Mouse (Mus musculus) adrenal gland (tissue): ENCODE measurements around the gene Sash1.
"Not testable (repeated sequence)": the region's sequence is repeated elsewhere in the genome, so short reads cannot be mapped to it uniquely, and the experiment has no call there.

ENCODE experiments used
- intact Hi-C: fragments of 180-260 bp; cut with DNase I; formaldehyde crosslinking; loops from one replicate; pipeline ENCODE4 v1.15.1; 2025

The Sash1 gene

DNA sequence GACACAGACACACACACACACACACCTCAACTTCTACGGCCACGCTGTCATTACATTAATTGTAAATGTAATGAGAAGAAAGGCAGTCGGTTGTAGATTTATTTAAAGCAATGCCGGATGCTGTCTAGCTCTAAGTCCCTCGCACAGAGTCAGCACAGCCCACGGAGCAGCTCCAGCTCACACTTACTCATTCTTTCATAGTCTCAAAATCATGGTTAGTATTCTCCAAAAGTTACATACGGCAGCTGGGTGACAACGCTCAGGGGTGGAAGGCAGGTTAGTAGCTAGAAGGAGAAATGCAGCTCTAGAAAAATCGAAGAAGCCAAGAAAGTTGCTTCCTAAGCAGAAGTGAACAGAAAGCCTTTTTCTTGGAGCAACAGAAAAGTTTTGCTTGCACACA lies 124.2 kb downstream of the Sash1 start:
- intact Hi-C loops = no loop called here

DNA sequence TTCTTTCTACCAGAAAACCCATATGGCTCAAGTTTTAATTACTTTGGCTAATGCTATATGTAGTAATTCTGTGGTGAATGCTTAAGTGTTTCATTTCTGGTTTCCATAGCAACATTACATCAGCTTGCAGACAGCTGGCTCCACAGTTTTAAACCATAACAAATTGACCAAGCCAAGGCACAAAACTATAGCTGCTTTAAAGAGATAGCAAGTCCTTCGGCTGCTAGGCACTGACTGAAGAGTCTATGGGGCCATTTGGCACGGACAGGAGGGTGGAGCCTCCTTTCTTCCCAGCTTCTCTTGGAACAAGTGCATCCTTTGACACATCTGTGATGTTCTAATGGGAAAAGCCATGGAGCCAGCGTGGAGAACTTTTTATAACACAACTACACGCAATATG lies 125.3 kb downstream of the Sash1 start:
- intact Hi-C loops = no loop called here

DNA sequence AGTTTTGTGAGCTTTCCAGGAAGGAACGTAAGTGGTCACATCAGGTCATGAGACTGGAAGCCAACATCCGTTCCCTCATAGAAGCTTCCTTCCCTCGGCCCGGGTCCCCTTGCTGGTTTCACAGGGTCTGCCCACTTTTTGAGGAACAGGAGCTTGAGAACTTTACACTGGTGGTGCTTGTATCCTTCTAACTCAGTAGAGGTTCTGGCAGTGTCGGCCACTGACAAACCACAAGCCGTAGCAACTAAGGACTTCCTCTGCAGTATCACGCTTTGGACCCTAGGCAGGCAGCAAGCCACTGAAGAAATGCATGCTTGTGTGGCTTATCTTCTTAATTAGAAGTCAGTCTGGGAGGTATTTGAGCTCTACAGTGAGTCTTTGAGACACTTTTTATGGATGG lies 126.6 kb downstream of the Sash1 start:
- intact Hi-C loops = no loop called here

DNA sequence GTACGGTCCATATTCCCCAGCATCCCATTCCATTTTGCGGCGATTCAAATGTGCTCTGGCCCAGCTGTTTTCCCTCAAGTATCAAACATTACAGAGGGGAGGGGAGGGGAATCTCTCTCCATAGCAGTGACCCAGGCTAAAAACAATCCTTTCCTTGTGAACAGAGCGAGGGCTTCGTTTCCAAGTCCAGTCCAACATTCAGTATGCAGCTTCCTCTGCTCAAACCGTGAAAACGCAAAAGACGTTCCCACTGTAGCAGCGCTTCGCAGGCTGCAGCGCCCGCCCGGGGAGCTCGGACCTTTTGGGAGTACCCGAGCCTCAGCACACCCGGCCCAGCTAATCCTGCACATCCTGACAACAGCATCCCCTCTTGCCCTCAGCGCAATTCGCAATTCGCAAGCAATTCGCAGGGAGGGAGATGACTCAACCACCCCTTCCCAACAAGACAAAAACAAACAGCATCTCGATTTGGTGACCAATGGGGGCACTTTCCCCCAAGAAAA lies 128.4 kb downstream of the Sash1 start:
- intact Hi-C loops = no loop called here

DNA sequence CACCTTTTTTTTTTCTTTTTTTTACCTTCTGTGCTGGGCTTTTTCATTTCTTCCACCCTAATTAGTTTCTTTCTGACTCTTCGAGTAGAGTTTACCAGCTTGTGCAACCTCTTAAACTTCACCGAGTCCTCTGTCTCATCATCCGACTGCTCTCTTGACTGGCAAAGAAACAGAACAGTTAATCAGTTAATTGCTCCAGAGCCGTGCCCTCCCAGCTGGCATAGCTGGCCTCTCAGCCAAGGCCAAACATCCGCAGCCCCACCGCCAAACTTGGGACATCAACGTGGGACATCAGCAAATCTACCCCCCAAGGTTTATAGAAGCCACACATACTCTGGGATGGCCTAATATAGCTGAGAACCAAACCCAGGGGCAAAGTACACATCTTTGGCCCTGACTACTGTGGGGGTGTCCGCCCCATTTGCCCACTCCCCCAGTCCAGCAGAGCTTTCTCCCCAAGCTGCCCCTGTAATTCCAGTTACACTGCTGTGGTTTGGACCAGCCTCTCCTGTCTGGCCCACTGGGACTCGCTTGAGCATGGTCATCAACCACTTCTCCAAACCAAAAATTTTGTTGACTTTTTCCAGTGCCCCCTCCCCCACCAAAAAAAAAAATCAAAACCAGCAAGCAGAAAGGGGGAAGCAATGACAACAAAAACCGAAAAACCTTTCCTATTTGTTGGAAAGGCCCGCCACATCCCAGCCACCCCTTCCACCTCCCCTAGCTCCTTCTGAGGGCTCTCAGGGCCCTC lies 129.1 kb downstream of the Sash1 start:
- intact Hi-C loops = no loop called here

GRCm38 (mm10) chr10:8753377-8753776 lies 132.5 kb downstream of the Sash1 start:
- intact Hi-C loops = no loop called here

DNA sequence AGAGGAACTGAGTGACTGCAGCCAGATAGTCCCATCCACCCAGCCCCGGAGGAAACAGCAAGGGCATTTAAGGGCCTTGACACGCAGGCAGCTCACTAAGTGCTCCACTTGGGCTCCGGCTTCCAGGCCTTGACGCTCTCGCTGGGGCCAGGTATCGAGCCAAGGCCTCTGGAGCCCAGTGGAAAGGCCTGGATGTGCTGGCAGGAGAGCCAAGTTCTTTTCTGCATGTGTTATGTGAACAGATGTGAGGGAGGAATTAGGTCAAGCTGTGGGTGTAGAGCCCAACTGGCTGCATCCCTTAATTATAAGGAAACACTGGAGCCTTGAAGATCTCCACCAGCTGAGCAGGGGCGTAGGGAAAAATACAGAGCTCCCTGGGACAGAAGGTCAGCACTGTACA lies 133.4 kb downstream of the Sash1 start:
- intact Hi-C loops = no loop called here

DNA sequence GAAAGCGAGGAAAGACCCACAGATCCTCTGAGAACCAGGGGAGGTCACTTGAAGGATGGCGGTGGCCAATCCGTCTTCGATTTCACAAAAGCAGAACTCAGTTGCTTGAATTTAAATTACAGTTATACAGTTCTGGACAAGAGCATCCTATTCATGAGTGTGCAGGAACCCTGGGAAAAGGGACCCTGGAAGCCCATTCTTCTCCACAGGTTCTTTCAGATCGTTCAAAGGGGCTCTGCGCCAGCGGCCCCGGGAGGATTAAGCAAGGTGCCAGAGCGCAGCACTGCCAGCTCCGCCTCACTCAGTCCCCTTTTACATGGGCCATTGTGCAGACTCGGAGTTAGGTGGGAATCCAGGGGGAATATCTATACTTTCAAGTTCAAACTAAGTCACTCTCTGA lies 136.3 kb downstream of the Sash1 start:
- intact Hi-C loops = loop anchor here (10.0 kb wide), 1 partner anchor 225 kb away; no protein-coding TSS in a partner anchor

DNA sequence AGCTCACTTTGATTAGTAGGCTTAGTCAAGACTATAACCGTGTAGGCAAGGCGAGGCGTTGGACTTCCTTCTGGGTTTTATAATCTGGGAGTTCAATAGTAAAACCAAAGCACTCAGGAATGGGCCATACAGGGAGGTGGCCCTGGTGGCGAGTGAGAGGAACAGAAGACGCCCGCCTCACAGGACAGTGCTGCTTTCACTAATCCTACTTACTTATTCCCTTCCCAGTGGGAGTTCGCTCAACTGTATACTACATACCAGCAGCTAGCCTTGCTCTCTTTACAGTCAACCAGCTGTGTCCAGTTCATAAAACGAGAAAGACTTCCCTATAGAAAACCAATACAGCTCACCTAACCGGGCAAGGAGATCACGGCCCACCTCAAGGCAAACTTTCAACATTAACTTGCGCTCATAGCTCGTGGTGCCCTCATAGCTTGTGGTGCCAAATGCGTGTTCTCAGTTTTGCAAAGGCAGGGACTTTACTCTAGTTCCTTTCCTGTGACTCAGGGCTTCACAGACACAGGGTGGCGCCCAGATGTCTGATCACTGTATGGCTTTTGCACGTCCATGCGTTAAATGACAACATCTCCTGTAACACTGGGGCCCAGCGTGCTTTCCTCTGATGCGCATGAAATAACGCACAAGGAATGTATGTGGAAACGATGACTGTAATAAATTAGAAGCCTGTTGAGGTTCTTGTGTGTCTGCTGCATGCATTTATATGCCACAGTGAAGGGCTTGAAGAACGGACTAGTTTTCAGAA lies 138.2 kb downstream of the Sash1 start:
- intact Hi-C loops = loop anchor here (10.0 kb wide), 1 partner anchor 227 kb away; no protein-coding TSS in a partner anchor

DNA sequence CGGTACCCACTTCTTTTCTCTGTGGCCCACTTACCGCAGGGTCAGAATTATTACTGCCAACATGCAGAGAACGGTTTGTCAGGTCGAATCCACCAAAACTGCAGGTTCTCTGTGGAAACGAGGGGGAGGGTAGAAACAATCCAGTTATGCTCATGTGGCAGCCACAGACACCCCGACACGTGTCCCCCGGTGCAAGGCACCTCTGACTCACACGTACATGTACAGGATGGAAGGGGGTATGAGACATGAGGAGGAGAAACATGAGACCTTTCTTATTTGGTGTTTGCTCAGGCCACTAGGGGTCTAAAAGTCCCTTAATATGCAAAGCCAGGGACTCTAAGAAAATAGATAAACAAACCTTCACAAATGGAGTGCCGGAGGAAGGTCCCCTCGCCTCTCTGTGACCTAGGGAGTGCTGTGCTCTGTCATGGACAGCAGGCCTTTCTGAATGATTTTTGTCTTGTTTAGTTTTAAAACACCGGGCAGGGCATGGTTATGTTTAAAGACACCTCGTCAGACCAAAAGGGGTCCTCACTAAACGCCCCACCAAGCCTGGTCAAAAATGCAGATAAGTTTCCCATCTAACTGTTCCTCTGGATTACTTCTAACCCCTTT lies 139.7 kb downstream of the Sash1 start:
- intact Hi-C loops = loop anchor here (10.0 kb wide), 1 partner anchor 229 kb away; no protein-coding TSS in a partner anchor

GRCm38 (mm10) chr10:8742872-8743271 lies 143.0 kb downstream of the Sash1 start:
- intact Hi-C loops = loop anchor here (2.0 to 10.0 kb wide), 2 partner anchors 52 to 232 kb away; no protein-coding TSS in a partner anchor

DNA sequence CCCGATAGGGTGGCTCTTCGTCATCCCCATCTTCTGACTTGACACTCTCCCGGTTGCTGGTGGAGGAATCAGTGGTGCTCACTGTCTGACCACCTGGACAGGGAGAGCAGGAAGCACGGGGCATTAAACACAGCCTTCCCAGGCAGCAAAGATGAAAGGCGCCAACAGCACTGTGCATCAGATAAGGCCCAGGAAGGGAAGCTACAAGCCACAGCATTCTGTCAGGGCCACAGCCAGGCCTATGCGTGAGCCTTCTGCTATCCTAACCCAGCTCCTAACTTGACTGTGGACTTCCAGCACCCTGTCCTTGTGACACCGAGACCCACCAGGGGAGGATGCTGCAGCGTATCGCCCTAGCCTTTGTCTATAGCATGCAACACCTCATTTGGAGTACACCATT lies 144.4 kb downstream of the Sash1 start:
- intact Hi-C loops = loop anchor here (10.0 kb wide), 1 partner anchor 233 kb away; no protein-coding TSS in a partner anchor

DNA sequence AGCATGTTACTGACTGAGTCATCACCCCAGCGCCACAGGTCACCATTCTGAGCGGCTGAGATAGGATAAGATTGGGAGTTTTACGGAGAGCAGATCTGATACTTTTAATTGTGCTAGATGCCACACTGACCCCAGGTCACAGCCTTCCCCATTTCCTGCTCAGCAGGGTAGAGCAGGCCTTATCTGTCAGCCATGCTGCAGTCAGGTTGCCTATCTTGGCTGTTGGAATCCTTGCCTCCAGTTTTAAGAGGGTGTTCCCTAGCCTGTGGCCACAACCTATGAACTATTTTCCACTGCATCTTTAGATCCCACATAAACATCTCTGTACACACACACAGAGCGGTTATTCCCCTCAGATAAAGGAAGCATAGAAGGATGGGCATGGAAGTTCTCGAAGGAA lies 145.1 kb downstream of the Sash1 start:
- intact Hi-C loops = loop anchor here (10.0 kb wide), 1 partner anchor 234 kb away; no protein-coding TSS in a partner anchor

- intact Hi-C loops = no loop called here
Measured at GRCm38 (mm10) chr10:8729387-8730337, 156.2 kb downstream of the Sash1 start.

DNA sequence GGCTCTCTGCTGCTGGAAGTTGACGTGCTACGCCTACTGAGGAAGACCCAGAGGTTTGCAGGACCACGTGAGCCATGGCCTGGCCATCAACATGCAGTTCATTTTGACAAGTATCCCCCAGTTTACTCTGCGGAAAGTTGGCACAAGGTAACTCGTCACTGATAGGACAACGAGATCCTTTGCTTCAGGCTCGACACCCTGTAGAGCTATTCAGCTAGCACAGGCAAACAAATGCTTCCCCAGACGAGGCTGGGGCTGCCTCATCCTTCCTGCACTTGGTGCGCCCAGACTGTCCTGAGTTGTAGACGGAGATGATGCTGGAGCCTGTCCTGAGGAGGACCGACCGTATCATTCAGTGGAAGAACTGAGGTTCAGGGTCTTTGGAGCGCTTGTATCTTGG lies 166.5 kb downstream of the Sash1 start:
- intact Hi-C loops = no loop called here

GRCm38 (mm10) chr10:8718831-8719230 lies 167.0 kb downstream of the Sash1 start:
- intact Hi-C loops = no loop called here

DNA sequence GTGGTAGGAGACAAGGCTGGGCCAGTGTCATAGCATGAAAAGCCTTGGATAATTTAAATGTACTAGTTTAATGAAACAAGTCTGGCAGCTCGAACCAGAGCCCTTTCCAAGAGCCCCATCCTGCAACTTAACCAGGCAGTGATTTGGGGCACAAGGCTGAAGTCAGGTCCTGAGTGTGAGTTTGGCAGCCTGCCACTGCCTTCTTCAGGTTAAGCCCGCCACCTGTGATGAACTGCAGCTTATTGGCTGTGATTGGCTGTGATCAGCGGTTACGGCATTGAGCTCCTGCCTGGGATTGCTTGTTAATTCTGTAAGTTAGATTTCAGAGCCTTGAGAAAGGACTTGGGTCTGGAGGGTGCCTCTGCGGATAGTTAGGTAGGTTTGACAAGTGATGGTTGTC lies 168.7 kb downstream of the Sash1 start:
- intact Hi-C loops = no loop called here

GRCm38 (mm10) chr10:8715679-8716284 lies 170.1 kb downstream of the Sash1 start:
- intact Hi-C loops = no loop called here

DNA sequence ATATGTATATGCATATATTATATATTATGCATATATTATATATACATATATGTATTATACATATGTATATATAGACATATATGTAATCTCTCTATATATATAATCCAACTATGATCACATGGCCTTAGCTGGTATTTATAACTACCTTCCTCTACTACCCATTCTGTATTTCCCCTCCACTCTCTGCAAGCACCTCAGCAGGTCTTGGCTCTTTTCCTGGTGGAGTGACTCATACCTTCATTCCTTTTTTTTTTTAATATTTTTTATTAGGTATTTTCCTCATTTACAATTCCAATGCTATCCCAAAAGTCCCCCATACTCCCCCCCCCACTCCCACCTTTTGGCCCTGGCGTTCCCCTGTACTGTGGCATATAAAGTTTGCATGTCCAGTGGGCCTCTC lies 189.2 kb downstream of the Sash1 start:
- intact Hi-C loops = not testable (repeated sequence)

GRCm38 (mm10) chr10:8693996-8694500 lies 191.8 kb downstream of the Sash1 start:
- intact Hi-C loops = no loop called here
